Mouse (Mus musculus): ENCODE data around the gene Galnt2. TPM values are rescaled to one million over a fixed set of nuclear protein-coding genes. Genes with fewer than 3 reads are reported as not detected.

Galnt2 gene
- 10 to 100 TPM; 28.6 to 33.6 TPM for total RNA-seq (2023)

GRCm38 (mm10) chr8:124231176-124231484, at the start of gene Galnt2:
Gene Galnt2 (plus strand): TSS chr8:124231391.

Other genes starting within 250 kb of the Galnt2 start
- 1 to 10 TPM; 1.9 to 2.6 TPM for gene Abcb10, start 248.3 kb upstream of the Galnt2 start, total RNA-seq (2023)
- gene Taf5l, start 210.0 kb upstream of the Galnt2 start, total RNA-seq (2023) = 10 to 100 TPM; 54.1 to 60.7 TPM
- 10 to 100 TPM; 20.7 to 22.3 TPM for gene Urb2, start 209.9 kb upstream of the Galnt2 start, total RNA-seq (2023)
- gene Pgbd5, start 208.3 kb downstream of the Galnt2 start, total RNA-seq (2023) = not detected

Measured in T-cell, adult 66 days (primary cell).